Mouse (Mus musculus): ENCODE data around the gene H2afx. TPM values are rescaled to one million over a fixed set of nuclear protein-coding genes. Genes with fewer than 3 reads are reported as not detected.
A peak's percentile ranks its signal among the peaks of the same experiment; 100 is the strongest.
"Not testable (repeated sequence)": the region's sequence is repeated elsewhere in the genome, so short reads cannot be mapped to it uniquely, and the experiment has no call there.

The H2afx gene
- polyA plus RNA-seq, 1 experiment from 2014 or later: 128 TPM

- 96% methylated on average over 13 of the region's 13 CpGs for WGBS
Observed at GRCm38 (mm10) chr9:44332918-44333638, 1.4 kb upstream of the H2afx start.

GRCm38 (mm10) chr9:44335331-44336092 is 1.0 kb downstream of the H2afx start:
- H3K9me3 ChIP-seq (ENCODE audit: control insufficient read depth, low read length): no peaks in the 10 kb centered on the region
- H3K4me1 ChIP-seq (ENCODE audit: control insufficient read depth, insufficient read depth, low read length): peaks cover 13% of the 10 kb centered on the region
- peak; percentile 40 for DNase-seq
- peaks cover 32% of the 10 kb centered on the region for H3K36me3 ChIP-seq (ENCODE audit: control insufficient read depth, insufficient read depth, low read length)
- peak overlapping the region; percentile 83 for H3K4me3 ChIP-seq (replicated peaks; ENCODE audit: low read depth, low read length)
- no peaks in the 10 kb centered on the region for H3K27me3 ChIP-seq (ENCODE audit: control insufficient read depth, insufficient read depth, low read length)
- ATAC-seq (ENCODE audit: low FRiP score, low TSS enrichment): no peak; the same call in 1 of the 2 replicates
- peak overlapping the region; percentile 91 for H3K9ac ChIP-seq (replicated peaks; ENCODE audit: low read length)
- H3K4me2 ChIP-seq (ENCODE audit: low read length): peak overlapping the region; percentile 94
- under 1% methylated on average over 50 of the region's 50 CpGs for WGBS
- H3K27ac ChIP-seq (replicated peaks; ENCODE audit: low read depth, low read length): peak overlapping the region; percentile 89

More at GRCm38 (mm10) chr9:44332918-44333638, 1.4 kb upstream of the H2afx start:
- peaks cover 16% of the 10 kb centered on the region for H3K4me1 ChIP-seq (ENCODE audit: control insufficient read depth, insufficient read depth, low read length)
- DNase-seq (no peak), ATAC-seq (ENCODE audit: low FRiP score, low TSS enrichment) (no peak)
- H3K36me3 ChIP-seq (ENCODE audit: control insufficient read depth, insufficient read depth, low read length): peaks cover 47% of the 10 kb centered on the region
- H3K4me3 ChIP-seq (replicated peaks; ENCODE audit: low read depth, low read length): no peak overlapping the region
- H3K9me3 ChIP-seq (ENCODE audit: control insufficient read depth, low read length): no peaks in the 10 kb centered on the region
- H3K27me3 ChIP-seq (ENCODE audit: control insufficient read depth, insufficient read depth, low read length): no peaks in the 10 kb centered on the region
- no peak overlapping the region for H3K27ac ChIP-seq (replicated peaks; ENCODE audit: low read depth, low read length)
- H3K9ac ChIP-seq (replicated peaks; ENCODE audit: low read length): no peak overlapping the region
- H3K4me2 ChIP-seq (ENCODE audit: low read length): no peak overlapping the region

- Histone ChIP-seq H3K4me1 (ENCODE audit: control insufficient read depth, insufficient read depth, low read length) (peaks cover 13% of the 10 kb centered on the region), H3K27me3 (ENCODE audit: control insufficient read depth, insufficient read depth, low read length) (no peaks in the 10 kb centered on the region), H3K4me2 (ENCODE audit: low read length) (peak overlapping the region; percentile 94), H3K27ac (replicated peaks; ENCODE audit: low read depth, low read length) (peak overlapping the region; percentile 89), H3K36me3 (ENCODE audit: control insufficient read depth, insufficient read depth, low read length) (peaks cover 31% of the 10 kb centered on the region), H3K9ac (replicated peaks; ENCODE audit: low read length) (peak overlapping the region; percentile 91), H3K4me3 (replicated peaks; ENCODE audit: low read depth, low read length) (peak overlapping the region; percentile 83), H3K9me3 (ENCODE audit: control insufficient read depth, low read length) (no peaks in the 10 kb centered on the region)
- DNase-seq (peak; percentile 24), ATAC-seq (ENCODE audit: low FRiP score, low TSS enrichment) (no peak)
- 4% methylated on average over 5 of the region's 5 CpGs for WGBS
Observed at GRCm38 (mm10) chr9:44336093-44336406, 1.6 kb downstream of the H2afx start.

GRCm38 (mm10) chr9:44336513-44336912 is 2.0 kb downstream of the H2afx start:
- DNase-seq; H3K9ac ChIP-seq (replicated peaks; ENCODE audit: low read length); ATAC-seq (ENCODE audit: low FRiP score, low TSS enrichment); H3K27me3 ChIP-seq (ENCODE audit: control insufficient read depth, insufficient read depth, low read length); H3K27ac ChIP-seq (replicated peaks; ENCODE audit: low read depth, low read length); H3K9me3 ChIP-seq (ENCODE audit: control insufficient read depth, low read length): not testable (repeated sequence)
- Histone ChIP-seq H3K4me3 (replicated peaks; ENCODE audit: low read depth, low read length) (peak overlapping the region; percentile 83), H3K36me3 (ENCODE audit: control insufficient read depth, insufficient read depth, low read length) (peaks cover 28% of the 10 kb centered on the region), H3K4me2 (ENCODE audit: low read length) (peak overlapping the region; percentile 94), H3K4me1 (ENCODE audit: control insufficient read depth, insufficient read depth, low read length) (peaks cover 13% of the 10 kb centered on the region)
- WGBS: 30% methylated on average over 4 of the region's 4 CpGs

- Histone ChIP-seq H3K9me3 (ENCODE audit: control insufficient read depth, low read length) (no peaks in the 10 kb centered on the region), H3K4me3 (replicated peaks; ENCODE audit: low read depth, low read length) (peak overlapping the region; percentile 83; the same call in 1 of the 2 replicates), H3K9ac (replicated peaks; ENCODE audit: low read length) (no peak overlapping the region; the same call in 1 of the 2 replicates), H3K4me2 (ENCODE audit: low read length) (peak overlapping the region; percentile 94), H3K27me3 (ENCODE audit: control insufficient read depth, insufficient read depth, low read length) (no peaks in the 10 kb centered on the region), H3K36me3 (ENCODE audit: control insufficient read depth, insufficient read depth, low read length) (peaks cover 25% of the 10 kb centered on the region), H3K4me1 (ENCODE audit: control insufficient read depth, insufficient read depth, low read length) (peaks cover 13% of the 10 kb centered on the region), H3K27ac (replicated peaks; ENCODE audit: low read depth, low read length) (no peak overlapping the region)
- WGBS: 75% methylated on average over 3 of the region's 3 CpGs
- no peak for ATAC-seq (ENCODE audit: low FRiP score, low TSS enrichment)
- DNase-seq: no peak
Observed at GRCm38 (mm10) chr9:44336964-44337363, 2.5 kb downstream of the H2afx start.

GRCm38 (mm10) chr9:44337436-44338169 is 3.1 kb downstream of the H2afx start:
- Histone ChIP-seq H3K9ac (replicated peaks; ENCODE audit: low read length) (no peak overlapping the region), H3K4me3 (replicated peaks; ENCODE audit: low read depth, low read length) (no peak overlapping the region)

GRCm38 (mm10) chr9:44338574-44338973 is 4.1 kb downstream of the H2afx start:
- H3K4me3 ChIP-seq (replicated peaks; ENCODE audit: low read depth, low read length): no peak overlapping the region
- DNase-seq: no peak
- 83% methylated on average over 5 of the region's 5 CpGs for WGBS
- no peak overlapping the region for H3K27ac ChIP-seq (replicated peaks; ENCODE audit: low read depth, low read length)
- no peaks in the 10 kb centered on the region for H3K9me3 ChIP-seq (ENCODE audit: control insufficient read depth, low read length)
- no peaks in the 10 kb centered on the region for H3K27me3 ChIP-seq (ENCODE audit: control insufficient read depth, insufficient read depth, low read length)
- peaks cover 10% of the 10 kb centered on the region; the same call in 1 of the 2 replicates for H3K36me3 ChIP-seq (ENCODE audit: control insufficient read depth, insufficient read depth, low read length)
- H3K4me2 ChIP-seq (ENCODE audit: low read length): no peak overlapping the region
- H3K4me1 ChIP-seq (ENCODE audit: control insufficient read depth, insufficient read depth, low read length): peaks cover 19% of the 10 kb centered on the region
- H3K9ac ChIP-seq (replicated peaks; ENCODE audit: low read length): no peak overlapping the region
- ATAC-seq (ENCODE audit: low FRiP score, low TSS enrichment): no peak

More at GRCm38 (mm10) chr9:44337436-44338169, 3.1 kb downstream of the H2afx start:
- Histone ChIP-seq H3K27me3 (ENCODE audit: control insufficient read depth, insufficient read depth, low read length) (no peaks in the 10 kb centered on the region), H3K9me3 (ENCODE audit: control insufficient read depth, low read length) (no peaks in the 10 kb centered on the region), H3K4me2 (ENCODE audit: low read length) (peak overlapping the region; percentile 94), H3K36me3 (ENCODE audit: control insufficient read depth, insufficient read depth, low read length) (peaks cover 20% of the 10 kb centered on the region), H3K27ac (replicated peaks; ENCODE audit: low read depth, low read length) (no peak overlapping the region), H3K4me1 (ENCODE audit: control insufficient read depth, insufficient read depth, low read length) (peaks cover 13% of the 10 kb centered on the region)
- DNase-seq: no peak
- ATAC-seq (ENCODE audit: low FRiP score, low TSS enrichment): no peak
- WGBS: 69% methylated on average over 9 of the region's 9 CpGs

- ATAC-seq (ENCODE audit: low FRiP score, low TSS enrichment): no peak
- Histone ChIP-seq H3K9me3 (ENCODE audit: control insufficient read depth, low read length) (no peaks in the 10 kb centered on the region), H3K4me3 (replicated peaks; ENCODE audit: low read depth, low read length) (no peak overlapping the region), H3K36me3 (ENCODE audit: control insufficient read depth, insufficient read depth, low read length) (peaks cover 20% of the 10 kb centered on the region), H3K9ac (replicated peaks; ENCODE audit: low read length) (no peak overlapping the region), H3K4me2 (ENCODE audit: low read length) (no peak overlapping the region), H3K27me3 (ENCODE audit: control insufficient read depth, insufficient read depth, low read length) (no peaks in the 10 kb centered on the region), H3K4me1 (ENCODE audit: control insufficient read depth, insufficient read depth, low read length) (peaks cover 18% of the 10 kb centered on the region), H3K27ac (replicated peaks; ENCODE audit: low read depth, low read length) (no peak overlapping the region)
- no peak for DNase-seq
- WGBS: 96% methylated on average over 5 of the region's 5 CpGs
Observed at GRCm38 (mm10) chr9:44341487-44341886, 7.0 kb downstream of the H2afx start.

Data from midbrain, embryonic 14.5 days (tissue).